Mouse (Mus musculus) kidney, embryonic 14.5 days (tissue): Measurements from ENCODE around the gene Pigt. TPM values are rescaled to one million over a fixed set of nuclear protein-coding genes. Genes with fewer than 3 reads are reported as not detected.

Experiments used
- ATAC-seq: fragments of 200-750 bp; cut with Nextera tagmentation; 2 replicates; pipeline ENCODE4 v1.8.0; 2017; ENCODE audit warnings: moderate number of reproducible peaks, mild to moderate bottlenecking, moderate TSS enrichment, moderate library complexity; ENCODE audit not compliant: low FRiP score, low TSS enrichment
- H3K27ac ChIP-seq: fragments of 300-500 bp; sonication (generic); 2 replicates; pipeline ENCODE4 v1.5.1; 2014; ENCODE audit warnings: low read depth, mild to moderate bottlenecking, low read length, moderate library complexity, mixed read lengths
- H3K27me3 ChIP-seq: fragments of 300-500 bp; sonication (generic); 2 replicates; pipeline ENCODE4 v1.6.1; 2014; ENCODE audit warnings: mild to moderate bottlenecking, low read length; ENCODE audit not compliant: control insufficient read depth, insufficient read depth
- H3K36me3 ChIP-seq: fragments of 300-500 bp; sonication (generic); 2 replicates; pipeline ENCODE4 v1.6.1; 2014; ENCODE audit warnings: low read length, mixed read lengths; ENCODE audit not compliant: control insufficient read depth, insufficient read depth
- H3K4me1 ChIP-seq: fragments of 300-500 bp; sonication (generic); 2 replicates; pipeline ENCODE4 v1.6.1; 2014; ENCODE audit warnings: low read length, mixed read lengths; ENCODE audit not compliant: control insufficient read depth, insufficient read depth
- H3K4me2 ChIP-seq: fragments of 300-500 bp; sonication (generic); replicated peaks from 2 replicates; pipeline ENCODE4 v1.6.1; 2014; ENCODE audit warnings: low read depth, mild to moderate bottlenecking, low read length
- H3K4me3 ChIP-seq: fragments of 300-500 bp; sonication (generic); 2 replicates; pipeline ENCODE4 v1.5.1; 2014; ENCODE audit warnings: mild to moderate bottlenecking, low read length
- H3K9ac ChIP-seq: fragments of 300-500 bp; sonication (generic); 2 replicates; pipeline ENCODE4 v1.6.1; 2014; ENCODE audit warnings: low read depth, mild to moderate bottlenecking, low read length, moderate library complexity
- H3K9me3 ChIP-seq: fragments of 300-500 bp; sonication (generic); 2 replicates; pipeline ENCODE4 v1.6.1; 2016; ENCODE audit warnings: low read length; ENCODE audit not compliant: control insufficient read depth
- WGBS: fragments of 180-500 bp; shearing (Covaris S2); extraction: QIAGEN DNeasy Blood & Tissue Kit; methylation state at CpG from one replicate; pipeline ENCODE4 v1.1.7; 2014; 5-methylcytosine and 5-hydroxymethylcytosine counted together
- polyA plus RNA-seq: library from polyadenylated mRNA; unstranded; fragments of >200 nt; fragmentation: Nextera tagmentation; extraction: Ambion mirVana; gene quantifications from 2 replicates; pipeline ENCODE4 v1.2.1, GENCODE M21; 2014

Pigt gene
- polyA plus RNA-seq, 1 experiment from 2014 or later, result 79.2 TPM

GRCm38 (mm10) chr2:164470254-164470653, 27.1 kb upstream of the Pigt start:
- Histone ChIP-seq H3K4me1 (no peaks in the 10 kb centered on the region), H3K9ac (no peak overlapping the region), H3K4me2 (no peak overlapping the region), H3K27me3 (no peaks in the 10 kb centered on the region), H3K4me3 (no peak overlapping the region), H3K9me3 (no peaks in the 10 kb centered on the region), H3K27ac (no peak overlapping the region), H3K36me3 (peaks cover 8% of the 10 kb centered on the region; the same call in 1 of the 2 replicates)
- WGBS, result 26% methylated on average over 10 of the region's 10 CpGs
- ATAC-seq, result no peak

DNA sequence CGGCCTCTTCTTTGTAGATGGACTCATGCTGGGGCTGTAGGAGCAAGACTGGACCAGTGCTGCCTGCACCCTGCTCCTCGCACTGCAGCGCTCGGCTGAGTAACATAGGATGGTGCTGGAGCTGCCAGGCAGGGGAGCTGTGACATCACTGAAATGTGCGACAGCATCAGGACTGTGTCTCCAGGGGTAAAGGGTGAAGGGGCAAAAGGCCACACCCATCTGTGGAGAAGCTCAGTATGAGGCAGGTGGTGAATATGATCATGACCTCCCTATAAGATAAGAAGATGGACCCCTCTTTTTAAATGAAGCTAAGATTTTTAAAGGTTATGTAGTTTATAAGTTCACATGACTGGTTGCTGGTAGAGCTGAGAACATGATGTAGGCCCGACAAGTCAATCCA, 23.7 kb upstream of the Pigt start, which contains the start of gene Trp53tg5:
Trp53tg5 (minus strand) TSS at position 101 of the 400 bp plus-strand sequence.
- H3K9me3 ChIP-seq, result no peaks in the 10 kb centered on the region
- peaks cover 5% of the 10 kb centered on the region; the same call in 1 of the 2 replicates for H3K36me3 ChIP-seq
- WGBS, result 84% methylated on average over 6 of the region's 6 CpGs
- no peak within 1 kb of the TSS for H3K4me2 ChIP-seq
- H3K4me3 ChIP-seq, result no peak within 1 kb of the TSS
- H3K27ac ChIP-seq, result no peak within 1 kb of the TSS
- H3K27me3 ChIP-seq, result no peaks in the 10 kb centered on the region
- no peak for ATAC-seq
- no peak within 1 kb of the TSS for H3K9ac ChIP-seq
- H3K4me1 ChIP-seq, result no peaks in the 10 kb centered on the region

GRCm38 (mm10) chr2:164485681-164486257, 11.6 kb upstream of the Pigt start, which contains the start of gene Dbndd2:
Gene Dbndd2 (plus strand): TSS chr2:164486106.
- Histone ChIP-seq H3K9me3 (no peaks in the 10 kb centered on the region), H3K27ac (no peak within 1 kb of the TSS), H3K4me3 (peak within 1 kb of the TSS; percentile 79), H3K27me3 (peaks cover 10% of the 10 kb centered on the region; the same call in 1 of the 2 replicates), H3K4me2 (peak within 1 kb of the TSS; percentile 100), H3K4me1 (peaks cover 10% of the 10 kb centered on the region; the same call in 1 of the 2 replicates), H3K36me3 (no peaks in the 10 kb centered on the region; the same call in 1 of the 2 replicates), H3K9ac (peak within 1 kb of the TSS; percentile 77)
- 1% methylated on average over 26 of the region's 26 CpGs for WGBS
- peak; percentile 65 for ATAC-seq

DNA sequence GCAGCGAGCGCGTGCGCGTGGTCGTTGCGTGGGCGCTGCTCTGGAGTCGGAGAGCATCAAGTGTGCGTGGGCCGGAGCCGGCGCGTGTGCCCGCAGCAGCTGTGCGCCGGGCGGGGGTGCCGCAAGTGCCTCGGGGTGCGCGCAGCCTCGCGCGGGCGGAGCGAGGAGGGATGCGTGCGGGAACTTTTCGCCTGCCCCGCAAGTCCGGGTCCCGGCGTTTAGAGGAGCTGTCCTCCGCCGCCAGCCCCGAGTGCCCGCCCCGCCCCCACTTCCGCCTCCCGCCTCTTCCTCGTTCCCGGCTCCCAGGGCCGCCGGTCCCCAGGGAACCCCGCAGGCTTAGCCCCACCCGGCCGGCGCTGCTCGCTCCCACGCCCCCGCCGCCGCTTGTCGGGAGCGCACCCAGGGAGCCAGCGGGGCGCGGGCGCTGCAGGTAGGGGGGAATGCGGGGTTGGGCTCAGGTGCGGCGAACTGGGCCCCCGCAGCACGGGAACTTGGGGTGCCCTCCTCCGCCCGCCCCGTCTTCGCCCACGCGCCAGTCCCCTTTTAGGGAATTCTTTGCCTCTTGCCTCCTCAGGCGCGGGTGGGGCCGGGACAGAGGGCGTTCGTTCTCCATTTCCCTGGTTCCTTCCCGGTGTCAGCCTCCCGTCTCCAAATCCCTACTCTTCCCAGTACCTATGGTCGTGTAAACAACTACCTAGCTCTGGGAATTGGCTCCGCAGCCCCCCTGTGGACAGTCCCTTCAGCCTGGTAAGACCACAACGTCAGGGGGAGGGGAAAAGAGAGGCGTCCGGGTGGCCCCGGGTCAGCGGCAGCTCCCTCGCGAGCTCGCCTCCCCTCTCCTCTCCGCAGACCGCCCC, 10.8 kb upstream of the Pigt start:
- Histone ChIP-seq H3K4me2 (peak overlapping the region; percentile 100), H3K4me3 (peak overlapping the region; percentile 79), H3K36me3 (no peaks in the 10 kb centered on the region; the same call in 1 of the 2 replicates), H3K9ac (peak overlapping the region; percentile 77), H3K4me1 (peaks cover 10% of the 10 kb centered on the region; the same call in 1 of the 2 replicates), H3K27me3 (peaks cover 10% of the 10 kb centered on the region; the same call in 1 of the 2 replicates), H3K27ac (no peak overlapping the region), H3K9me3 (no peaks in the 10 kb centered on the region)
- ATAC-seq, result peak; percentile 58; the same call in 1 of the 2 replicates
- under 1% methylated on average over 85 of the region's 90 CpGs for WGBS

DNA sequence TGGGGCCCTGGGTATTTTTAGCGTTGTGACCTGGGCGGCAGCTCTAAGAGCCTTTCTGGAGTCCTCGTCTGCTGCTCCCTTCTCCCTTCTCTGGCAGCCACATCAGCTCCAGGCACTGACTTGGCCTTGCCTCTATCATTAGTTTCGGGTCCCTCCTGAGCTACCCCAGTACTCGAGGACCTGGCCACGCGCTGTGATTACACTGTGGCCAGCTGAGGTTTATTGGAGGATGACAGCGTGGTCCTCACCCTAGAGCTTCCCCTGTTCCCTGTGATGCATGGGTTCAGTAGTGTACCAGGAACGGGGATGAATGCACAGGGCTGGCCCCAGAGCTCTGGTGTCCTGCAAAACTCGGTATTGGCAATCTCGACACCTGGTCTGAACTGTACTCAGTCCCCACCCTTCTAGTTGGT, 10.2 kb upstream of the Pigt start:
- Histone ChIP-seq H3K4me2 (peak overlapping the region; percentile 100), H3K4me3 (peak overlapping the region; percentile 79), H3K9ac (peak overlapping the region; percentile 77), H3K27me3 (peaks cover 10% of the 10 kb centered on the region; the same call in 1 of the 2 replicates), H3K9me3 (no peaks in the 10 kb centered on the region), H3K4me1 (peaks cover 10% of the 10 kb centered on the region; the same call in 1 of the 2 replicates), H3K27ac (no peak overlapping the region), H3K36me3 (no peaks in the 10 kb centered on the region; the same call in 1 of the 2 replicates)
- WGBS, result 11% methylated on average over 11 of the region's 11 CpGs
- peak; percentile 11; the same call in 1 of the 2 replicates for ATAC-seq

DNA sequence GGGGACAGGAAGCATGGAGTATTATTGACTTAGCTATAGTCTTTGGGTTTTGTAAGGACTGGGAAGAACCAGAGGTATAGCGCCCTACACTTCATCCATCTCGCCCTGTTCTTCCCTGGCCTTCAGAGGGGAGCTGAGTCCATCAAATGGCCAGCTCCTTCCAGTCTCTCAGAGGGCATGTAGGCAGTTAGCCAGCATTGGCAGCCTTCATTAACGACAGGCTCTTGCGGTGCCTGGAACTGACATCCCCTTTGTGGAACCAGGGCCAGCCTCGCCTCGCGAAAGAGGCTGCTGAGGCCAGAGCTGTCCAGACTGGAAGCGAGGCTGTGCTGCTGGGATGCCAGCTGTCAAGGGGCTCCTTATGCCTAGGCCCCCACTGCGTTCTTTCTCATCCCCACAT, 9.5 kb upstream of the Pigt start:
- peaks cover 10% of the 10 kb centered on the region; the same call in 1 of the 2 replicates for H3K27me3 ChIP-seq
- ATAC-seq, result no peak

DNA sequence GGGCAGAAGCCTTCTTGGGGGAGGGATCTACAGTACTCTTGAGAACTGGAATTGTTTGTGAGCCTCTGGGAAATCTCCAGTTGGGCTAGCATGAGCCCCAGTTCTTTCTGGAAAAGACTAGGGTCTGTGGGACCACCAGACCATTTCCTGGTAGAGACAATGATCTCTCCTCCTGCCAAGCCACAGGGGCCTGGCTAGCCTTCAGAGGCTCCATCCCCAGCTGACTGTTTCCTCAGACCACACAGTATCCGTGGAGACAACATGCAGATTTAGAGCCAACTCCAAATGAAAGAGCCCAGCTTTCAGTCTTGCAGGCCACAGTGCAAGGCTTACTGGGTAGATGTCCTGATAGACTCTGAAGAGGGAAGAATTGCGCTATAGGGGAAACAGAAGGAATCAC, 3.2 kb upstream of the Pigt start:
- Histone ChIP-seq H3K9ac (no peak overlapping the region), H3K4me1 (peaks cover 7% of the 10 kb centered on the region), H3K9me3 (no peaks in the 10 kb centered on the region), H3K4me2 (no peak overlapping the region), H3K36me3 (no peaks in the 10 kb centered on the region; the same call in 1 of the 2 replicates), H3K27ac (no peak overlapping the region), H3K27me3 (no peaks in the 10 kb centered on the region), H3K4me3 (no peak overlapping the region)
- ATAC-seq, result no peak
- WGBS, result 52% methylated on average over 2 of the region's 2 CpGs

More for the DNA sequence above, 9.5 kb upstream of the Pigt start:
- Histone ChIP-seq H3K36me3 (no peaks in the 10 kb centered on the region; the same call in 1 of the 2 replicates), H3K9me3 (no peaks in the 10 kb centered on the region), H3K9ac (no peak overlapping the region), H3K4me2 (no peak overlapping the region), H3K4me3 (no peak overlapping the region), H3K4me1 (peaks cover 10% of the 10 kb centered on the region; the same call in 1 of the 2 replicates), H3K27ac (no peak overlapping the region)
- 77% methylated on average over 9 of the region's 9 CpGs for WGBS

GRCm38 (mm10) chr2:164496331-164496730, 989 bp upstream of the Pigt start:
- H3K27me3 ChIP-seq, result no peaks in the 10 kb centered on the region
- no peak overlapping the region; the same call in 1 of the 2 replicates for H3K4me2 ChIP-seq
- H3K4me3 ChIP-seq, result no peak overlapping the region
- H3K4me1 ChIP-seq, result peaks cover 7% of the 10 kb centered on the region
- H3K27ac ChIP-seq, result no peak overlapping the region
- H3K9me3 ChIP-seq, result no peaks in the 10 kb centered on the region
- WGBS, result 53% methylated on average over 1 of the region's 1 CpGs
- H3K36me3 ChIP-seq, result peaks cover 12% of the 10 kb centered on the region
- no peak for ATAC-seq
- H3K9ac ChIP-seq, result no peak overlapping the region
